Mouse (Mus musculus): ENCODE data around the gene Chrm2. TPM values are rescaled to one million over a fixed set of nuclear protein-coding genes. Genes with fewer than 3 reads are reported as not detected.

The Chrm2 gene
- polyA plus RNA-seq, 1 experiment = 0.07 TPM

DNA sequence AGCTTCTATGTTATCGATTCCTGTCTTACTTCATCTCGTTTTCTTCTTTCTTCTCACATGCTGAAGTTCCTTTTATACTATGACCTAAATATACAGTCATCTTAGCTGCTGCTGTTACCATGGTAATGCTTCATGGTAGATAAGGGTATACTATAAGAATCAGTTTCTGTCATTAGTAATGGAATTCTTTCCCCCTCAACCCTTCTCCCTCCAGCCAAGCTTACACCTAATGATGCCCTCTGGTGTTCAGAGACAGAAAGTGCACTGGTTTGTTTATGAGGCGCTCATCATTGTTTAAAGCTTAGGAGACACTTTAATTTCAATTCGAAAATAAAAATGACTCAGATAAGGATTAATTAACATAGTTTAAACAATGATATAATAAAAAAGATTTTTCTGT, 5.8 kb downstream of the Chrm2 start:
- Histone ChIP-seq H3K4me1 (ENCODE audit: control insufficient read depth, insufficient read depth, insufficient read length) (no peaks in the 10 kb centered on the region), H3K27ac (ENCODE audit: insufficient read depth, low read length) (no peak overlapping the region), H3K36me3 (ENCODE audit: control insufficient read depth, insufficient read depth, low read length) (no peaks in the 10 kb centered on the region), H3K27me3 (ENCODE audit: control insufficient read depth, insufficient read depth, low read length) (no peaks in the 10 kb centered on the region), H3K4me3 (ENCODE audit: extremely low read depth, insufficient read depth, insufficient read length) (no peak overlapping the region)
- DNase-seq (ENCODE audit: low read depth in 1 of 2, low spot score in 2 of 2) = no peak
- WGBS = 60% methylated on average over 4 of the region's 4 CpGs
- TF ChIP-seq CTCF (IDR thresholded peaks at IDR 0.05; ENCODE audit: extremely low read depth, insufficient read depth, insufficient read length, insufficient replicate concordance) (no peak), POLR2A (IDR thresholded peaks at IDR 0.05; ENCODE audit: low read depth, low read length) (no peak)

DNA sequence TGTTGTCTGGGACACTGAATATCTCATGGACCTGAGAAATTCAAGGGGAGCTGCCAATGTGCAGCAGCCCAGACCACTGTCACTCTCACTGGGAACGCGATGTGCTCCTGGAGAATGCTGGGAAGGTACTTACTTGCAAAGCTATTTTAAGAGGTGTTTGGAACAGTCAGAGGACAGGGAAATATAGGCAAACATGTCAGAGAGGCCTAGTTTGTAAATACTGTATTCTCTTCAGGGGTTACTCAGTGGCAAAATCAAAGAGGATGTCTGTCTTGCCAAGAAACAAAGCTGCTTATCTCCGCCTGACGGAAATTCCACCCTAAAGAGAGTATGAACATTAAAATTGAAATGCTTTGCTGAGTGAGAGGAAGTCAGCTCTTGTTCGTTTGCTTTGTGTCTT, 17.3 kb downstream of the Chrm2 start:
- DNase-seq (ENCODE audit: low read depth in 1 of 2, low spot score in 2 of 2) = no peak
- TF ChIP-seq CTCF (IDR thresholded peaks at IDR 0.05; ENCODE audit: extremely low read depth, insufficient read depth, insufficient read length, insufficient replicate concordance) (no peak), POLR2A (IDR thresholded peaks at IDR 0.05; ENCODE audit: low read depth, low read length) (no peak)
- Histone ChIP-seq H3K4me3 (ENCODE audit: extremely low read depth, insufficient read depth, insufficient read length) (no peak overlapping the region), H3K27ac (ENCODE audit: insufficient read depth, low read length) (no peak overlapping the region), H3K36me3 (ENCODE audit: control insufficient read depth, insufficient read depth, low read length) (no peaks in the 10 kb centered on the region), H3K4me1 (ENCODE audit: control insufficient read depth, insufficient read depth, insufficient read length) (no peaks in the 10 kb centered on the region), H3K27me3 (ENCODE audit: control insufficient read depth, insufficient read depth, low read length) (no peaks in the 10 kb centered on the region)
- 64% methylated on average over 5 of the region's 5 CpGs for WGBS

DNA sequence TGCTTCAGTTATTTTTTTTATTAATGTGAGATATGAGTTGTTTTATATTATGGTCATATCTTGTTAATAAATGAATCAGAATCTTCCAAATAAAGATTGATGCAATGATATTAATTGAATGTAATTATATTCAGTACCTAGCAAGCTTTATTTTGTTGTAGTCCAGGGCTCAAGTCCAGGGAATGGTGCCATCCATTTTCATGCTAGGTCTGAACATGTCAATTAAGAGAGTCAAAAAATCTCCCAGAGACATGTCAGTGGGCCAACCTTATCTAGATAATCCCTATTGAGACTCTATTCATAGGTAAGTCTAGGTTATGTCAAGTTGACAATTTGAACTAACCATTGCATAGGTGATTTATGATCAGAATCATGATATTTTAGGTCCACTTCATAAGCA, 21.1 kb downstream of the Chrm2 start:
- H3K4me3 ChIP-seq (ENCODE audit: extremely low read depth, insufficient read depth, insufficient read length) = no peak overlapping the region
- DNase-seq (ENCODE audit: low read depth in 1 of 2, low spot score in 2 of 2) = no peak
- H3K4me1 ChIP-seq (ENCODE audit: control insufficient read depth, insufficient read depth, insufficient read length) = no peaks in the 10 kb centered on the region
- H3K36me3 ChIP-seq (ENCODE audit: control insufficient read depth, insufficient read depth, low read length) = no peaks in the 10 kb centered on the region
- TF ChIP-seq CTCF (IDR thresholded peaks at IDR 0.05; ENCODE audit: extremely low read depth, insufficient read depth, insufficient read length, insufficient replicate concordance) = no peak
- TF ChIP-seq POLR2A (IDR thresholded peaks at IDR 0.05; ENCODE audit: low read depth, low read length) = no peak
- no peak overlapping the region for H3K27ac ChIP-seq (ENCODE audit: insufficient read depth, low read length)
- no peaks in the 10 kb centered on the region for H3K27me3 ChIP-seq (ENCODE audit: control insufficient read depth, insufficient read depth, low read length)

DNA sequence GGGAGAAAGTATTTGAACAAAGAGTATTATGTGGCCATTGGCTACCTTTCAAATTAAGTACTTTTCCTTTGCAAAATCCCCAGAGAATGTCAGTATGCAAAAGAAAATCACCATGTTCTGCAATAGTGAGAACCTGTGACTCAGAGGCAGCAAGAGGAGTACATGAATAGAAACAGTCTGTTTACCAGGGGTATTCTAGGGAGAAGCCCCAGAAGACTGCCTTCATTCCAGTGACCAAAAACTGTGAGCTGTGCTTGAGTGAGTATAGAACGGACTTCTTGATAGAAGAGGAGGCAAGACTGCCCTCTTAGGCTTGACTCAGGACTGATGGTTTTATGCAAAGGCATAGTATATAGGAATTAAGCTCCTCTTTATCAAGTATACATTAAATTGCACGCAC, 22.2 kb downstream of the Chrm2 start:
- TF ChIP-seq POLR2A (IDR thresholded peaks at IDR 0.05; ENCODE audit: low read depth, low read length) (no peak), CTCF (IDR thresholded peaks at IDR 0.05; ENCODE audit: extremely low read depth, insufficient read depth, insufficient read length, insufficient replicate concordance) (no peak)
- DNase-seq (ENCODE audit: low read depth in 1 of 2, low spot score in 2 of 2) = no peak
- H3K4me3 ChIP-seq (ENCODE audit: extremely low read depth, insufficient read depth, insufficient read length) = no peak overlapping the region
- WGBS = 74% methylated on average over 2 of the region's 2 CpGs
- H3K27me3 ChIP-seq (ENCODE audit: control insufficient read depth, insufficient read depth, low read length) = no peaks in the 10 kb centered on the region
- H3K4me1 ChIP-seq (ENCODE audit: control insufficient read depth, insufficient read depth, insufficient read length) = no peaks in the 10 kb centered on the region
- no peaks in the 10 kb centered on the region for H3K36me3 ChIP-seq (ENCODE audit: control insufficient read depth, insufficient read depth, low read length)
- H3K27ac ChIP-seq (ENCODE audit: insufficient read depth, low read length) = no peak overlapping the region

DNA sequence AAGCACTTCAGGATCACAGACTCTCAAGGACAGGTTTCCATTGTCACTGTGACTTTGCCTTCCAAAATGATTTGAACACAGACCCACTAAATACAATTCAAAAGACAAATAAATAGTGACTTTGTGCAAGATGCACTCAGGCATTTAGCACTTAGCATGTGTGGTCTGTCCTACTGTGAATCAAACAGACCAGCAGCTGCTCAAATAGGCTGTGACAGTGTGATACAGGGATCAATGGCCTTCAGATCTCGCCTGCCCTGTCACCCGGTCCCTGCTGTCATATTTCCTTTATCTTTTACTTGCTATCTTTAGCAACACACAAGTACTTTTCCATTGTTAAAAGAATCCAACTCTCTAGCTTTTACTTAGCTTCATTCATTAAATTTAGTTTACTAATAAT, 31.8 kb downstream of the Chrm2 start:
- Histone ChIP-seq H3K27me3 (ENCODE audit: control insufficient read depth, insufficient read depth, low read length) (no peaks in the 10 kb centered on the region), H3K4me3 (ENCODE audit: extremely low read depth, insufficient read depth, insufficient read length) (no peak overlapping the region), H3K4me1 (ENCODE audit: control insufficient read depth, insufficient read depth, insufficient read length) (no peaks in the 10 kb centered on the region), H3K27ac (ENCODE audit: insufficient read depth, low read length) (no peak overlapping the region), H3K36me3 (ENCODE audit: control insufficient read depth, insufficient read depth, low read length) (no peaks in the 10 kb centered on the region)
- TF ChIP-seq POLR2A (IDR thresholded peaks at IDR 0.05; ENCODE audit: low read depth, low read length) (no peak), CTCF (IDR thresholded peaks at IDR 0.05; ENCODE audit: extremely low read depth, insufficient read depth, insufficient read length, insufficient replicate concordance) (no peak)
- WGBS = 71% methylated on average over 2 of the region's 2 CpGs
- no peak for DNase-seq (ENCODE audit: low read depth in 1 of 2, low spot score in 2 of 2)

DNA sequence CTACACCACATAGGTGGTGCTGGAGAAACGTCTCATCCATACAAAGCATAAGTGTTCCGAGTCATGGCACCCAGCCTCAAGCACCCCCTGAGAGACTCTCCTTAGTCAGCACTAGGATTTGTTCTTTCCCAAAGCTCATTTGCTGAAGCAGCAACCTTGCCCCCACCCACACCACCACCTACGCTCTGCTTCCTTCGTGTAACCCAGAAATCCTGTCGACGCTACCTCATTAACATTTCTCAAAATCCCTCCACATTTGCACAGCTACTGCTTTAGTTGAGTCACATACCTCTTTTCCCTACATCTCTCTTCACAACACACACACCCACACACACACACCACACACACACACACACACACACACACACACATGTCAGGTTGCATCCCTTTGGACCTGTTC, 50.1 kb downstream of the Chrm2 start:
- TF ChIP-seq POLR2A (IDR thresholded peaks at IDR 0.05; ENCODE audit: low read depth, low read length) = no peak
- TF ChIP-seq CTCF (IDR thresholded peaks at IDR 0.05; ENCODE audit: extremely low read depth, insufficient read depth, insufficient read length, insufficient replicate concordance) = no peak
- H3K4me3 ChIP-seq (ENCODE audit: extremely low read depth, insufficient read depth, insufficient read length) = no peak overlapping the region
- no peak for DNase-seq (ENCODE audit: low read depth in 1 of 2, low spot score in 2 of 2)
- WGBS = 95% methylated on average over 6 of the region's 6 CpGs
- no peaks in the 10 kb centered on the region; the same call in 1 of the 2 replicates for H3K4me1 ChIP-seq (ENCODE audit: control insufficient read depth, insufficient read depth, insufficient read length)
- no peak overlapping the region for H3K27ac ChIP-seq (ENCODE audit: insufficient read depth, low read length)
- H3K36me3 ChIP-seq (ENCODE audit: control insufficient read depth, insufficient read depth, low read length) = no peaks in the 10 kb centered on the region
- H3K27me3 ChIP-seq (ENCODE audit: control insufficient read depth, insufficient read depth, low read length) = no peaks in the 10 kb centered on the region

DNA sequence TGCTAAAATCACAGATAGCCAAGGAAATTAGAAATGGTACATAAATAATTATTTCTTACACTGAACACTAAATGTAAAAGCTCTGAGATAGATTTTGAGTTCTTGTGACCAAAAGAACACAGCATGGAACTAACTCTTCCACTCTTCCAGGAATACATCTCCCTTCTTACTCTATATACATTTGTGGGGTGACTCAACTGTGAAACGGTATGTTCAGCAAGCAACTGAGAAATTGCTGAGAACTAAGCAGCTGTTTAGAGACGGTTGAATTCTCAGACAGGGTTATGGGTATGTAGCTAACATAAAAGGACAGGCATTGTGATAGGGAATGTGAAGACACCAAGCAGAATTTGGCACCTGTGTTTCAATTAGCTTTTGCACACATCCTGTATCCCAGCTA, 51.3 kb downstream of the Chrm2 start:
- TF ChIP-seq CTCF (IDR thresholded peaks at IDR 0.05; ENCODE audit: extremely low read depth, insufficient read depth, insufficient read length, insufficient replicate concordance) = no peak
- no peak for TF ChIP-seq POLR2A (IDR thresholded peaks at IDR 0.05; ENCODE audit: low read depth, low read length)
- Histone ChIP-seq H3K27ac (ENCODE audit: insufficient read depth, low read length) (no peak overlapping the region), H3K4me1 (ENCODE audit: control insufficient read depth, insufficient read depth, insufficient read length) (no peaks in the 10 kb centered on the region; the same call in 1 of the 2 replicates), H3K4me3 (ENCODE audit: extremely low read depth, insufficient read depth, insufficient read length) (no peak overlapping the region), H3K36me3 (ENCODE audit: control insufficient read depth, insufficient read depth, low read length) (no peaks in the 10 kb centered on the region), H3K27me3 (ENCODE audit: control insufficient read depth, insufficient read depth, low read length) (no peaks in the 10 kb centered on the region)
- DNase-seq (ENCODE audit: low read depth in 1 of 2, low spot score in 2 of 2) = no peak
- WGBS = 72% methylated on average over 2 of the region's 2 CpGs
